Mouse (Mus musculus) megakaryocyte-erythroid progenitor cell, adult 5-6 weeks (primary cell): ENCODE data around the gene Serpinb6b. TPM values are rescaled to one million over a fixed set of nuclear protein-coding genes. Genes with fewer than 3 reads are reported as not detected.

Experiments
- ATAC-seq: replicated peaks from 2 replicates; pipeline ENCODE4 v1.8.0; 2016; ENCODE audit warnings: mild to moderate bottlenecking, inconsistent platforms; ENCODE audit not compliant: severe bottlenecking, poor library complexity, low FRiP score, low TSS enrichment
- total RNA-seq, 2 experiments: library from RNA; stranded (forward) in 1 of 2; stranded (reverse) in 1 of 2; fragments of 200-1000, 215-1000 nt in 1 of 2; fragments of >200 nt in 1 of 2; fragmentation: Nextera tagmentation in 1 of 2; gene quantifications; 2 replicates each; pipeline ENCODE4 v1.2.3; 2014 to 2017

The Serpinb6b gene
- total RNA-seq, 2 experiments from 2014 or later: 14.4 to 36.7 TPM

DNA sequence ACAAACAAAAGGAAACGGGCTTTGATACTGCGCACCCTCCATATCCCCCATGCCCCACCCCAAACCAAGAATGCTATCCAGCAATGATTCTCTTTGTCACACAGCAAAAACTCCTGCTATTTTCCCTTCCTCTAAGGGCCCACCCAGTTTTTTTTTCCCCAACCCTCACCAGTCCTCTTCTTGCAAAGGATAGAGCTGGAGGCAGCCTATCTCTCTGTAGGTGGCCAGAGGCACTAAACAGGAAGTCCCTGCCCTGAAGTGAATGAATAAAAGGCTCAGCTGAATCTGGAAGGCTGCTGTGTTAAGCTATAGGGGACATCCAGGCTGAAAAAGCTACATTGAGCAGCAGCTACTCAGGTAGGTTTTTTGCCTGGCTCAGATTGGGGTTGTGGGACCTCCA lies 62.2 kb downstream of the Serpinb6b start, which contains the start of gene Serpinb9b:
TSS of gene Serpinb9b (plus strand) at position 173 of the 400 bp plus-strand sequence.
- no peak for ATAC-seq

GRCm38 (mm10) chr13:33028146-33028545 lies 63.1 kb downstream of the Serpinb6b start:
- no peak for ATAC-seq

- ATAC-seq: no peak
Observed at GRCm38 (mm10) chr13:33028550-33028949, 63.5 kb downstream of the Serpinb6b start.

Other genes with a start within 250 kb of the Serpinb6b start
- 0.11 TPM in 1 of 2 replicates, not detected in the other for gene Mylk4, start 181.3 kb upstream of the Serpinb6b start, total RNA-seq (2014; fragmentation: Nextera tagmentation)
- gene Mylk4, start 181.3 kb upstream of the Serpinb6b start, total RNA-seq (2017): not detected in 2 replicates
- gene Wrnip1, start 163.2 kb upstream of the Serpinb6b start, total RNA-seq (2014; fragmentation: Nextera tagmentation): 22.3 and 38.7 TPM in 2 replicates
- gene Wrnip1, start 163.2 kb upstream of the Serpinb6b start, total RNA-seq (2017): 37.6 and 45.8 TPM in 2 replicates
- gene D930007J09Rik, start 162.4 kb upstream of the Serpinb6b start, total RNA-seq (2014; fragmentation: Nextera tagmentation): not detected in 2 replicates
- gene D930007J09Rik, start 162.4 kb upstream of the Serpinb6b start, total RNA-seq (2017): not detected in 2 replicates
- 2.4 and 16.7 TPM in 2 replicates for gene Serpinb1a, start 114.0 kb upstream of the Serpinb6b start, total RNA-seq (2014; fragmentation: Nextera tagmentation)
- 10.1 and 35.8 TPM in 2 replicates for gene Serpinb1a, start 114.0 kb upstream of the Serpinb6b start, total RNA-seq (2017)
- not detected in 2 replicates for gene Serpinb1c, start 67.0 kb upstream of the Serpinb6b start, total RNA-seq (2014; fragmentation: Nextera tagmentation)
- gene Serpinb1c, start 67.0 kb upstream of the Serpinb6b start, total RNA-seq (2017): not detected in 2 replicates
- 6.1 and 7.9 TPM in 2 replicates for gene Serpinb9, start 38.0 kb downstream of the Serpinb6b start, total RNA-seq (2014; fragmentation: Nextera tagmentation)
- gene Serpinb9, start 38.0 kb downstream of the Serpinb6b start, total RNA-seq (2017): 5.8 and 12.1 TPM in 2 replicates
- not detected in 2 replicates for gene Serpinb9b, start 62.2 kb downstream of the Serpinb6b start, total RNA-seq (2014; fragmentation: Nextera tagmentation)
- not detected in 2 replicates for gene Serpinb9b, start 62.2 kb downstream of the Serpinb6b start, total RNA-seq (2017)
- not detected in 2 replicates for gene Serpinb1b, start 113.4 kb downstream of the Serpinb6b start, total RNA-seq (2014; fragmentation: Nextera tagmentation)
- gene Serpinb1b, start 113.4 kb downstream of the Serpinb6b start, total RNA-seq (2017): not detected in 2 replicates
- not detected in 2 replicates for gene Serpinb9c, start 194.5 kb downstream of the Serpinb6b start, total RNA-seq (2014; fragmentation: Nextera tagmentation)
- gene Serpinb9c, start 194.5 kb downstream of the Serpinb6b start, total RNA-seq (2017): not detected in 2 replicates
- not detected in 2 replicates for gene Serpinb9d, start 227.8 kb downstream of the Serpinb6b start, total RNA-seq (2014; fragmentation: Nextera tagmentation)
- not detected in 2 replicates for gene Serpinb9d, start 227.8 kb downstream of the Serpinb6b start, total RNA-seq (2017)